In genomic region chr3:38482749-38483148, GRCm38 (mm10) we compare ENCODE assay signal across 7 mouse cellular contexts. TPM values are rescaled to one million over a fixed set of nuclear protein-coding genes. Genes with fewer than 3 reads are reported as not detected.
DNase-seq lines count a peak whose midpoint lies in the region; ATAC-seq lines count a peak whose summit lies in the region.

No protein-coding gene starts in this region.

- peak overlapping the region; percentile 96 for H3K4me3 ChIP-seq in embryonic facial prominence, embryonic 10.5 days
- peak overlapping the region; percentile 77 for H3K4me3 ChIP-seq in heart, embryonic 16.5 days (ENCODE audit: low read length)
- H3K4me3 ChIP-seq in liver, embryonic 15.5 days (replicated peaks) = peak overlapping the region; percentile 70
- H3K4me3 ChIP-seq in stomach, embryonic 15.5 days (replicated peaks) = peak overlapping the region; percentile 82

- no peaks in the 10 kb centered on the region for H3K27me3 ChIP-seq in embryonic facial prominence, embryonic 10.5 days (replicated peaks; ENCODE audit: low read depth, poor library complexity, severe bottlenecking)
- no peaks in the 10 kb centered on the region for H3K27me3 ChIP-seq in heart, embryonic 16.5 days (ENCODE audit: control insufficient read depth, insufficient read depth, low read length)
- no peaks in the 10 kb centered on the region for H3K27me3 ChIP-seq in liver, embryonic 15.5 days
- H3K27me3 ChIP-seq in stomach, embryonic 15.5 days (replicated peaks) = no peaks in the 10 kb centered on the region

- peak overlapping the region; percentile 90 for H3K9ac ChIP-seq in heart, embryonic 16.5 days (ENCODE audit: low read length)
- no peak overlapping the region for H3K9ac ChIP-seq in liver, embryonic 15.5 days
- peak overlapping the region; percentile 16; the same call in 1 of the 2 replicates for H3K9ac ChIP-seq in stomach, embryonic 15.5 days

- peaks cover 48% of the 10 kb centered on the region for H3K36me3 ChIP-seq in embryonic facial prominence, embryonic 10.5 days (replicated peaks)
- H3K36me3 ChIP-seq in heart, embryonic 16.5 days (ENCODE audit: control insufficient read depth, insufficient read depth) = peaks cover 12% of the 10 kb centered on the region
- no peaks in the 10 kb centered on the region for H3K36me3 ChIP-seq in liver, embryonic 15.5 days (replicated peaks)
- H3K36me3 ChIP-seq in stomach, embryonic 15.5 days = no peaks in the 10 kb centered on the region

- peak overlapping the region; percentile 82 for H3K4me2 ChIP-seq in heart, embryonic 16.5 days (ENCODE audit: low read depth, low read length)
- peak overlapping the region; percentile 9 for H3K4me2 ChIP-seq in liver, embryonic 15.5 days
- peak overlapping the region; percentile 71 for H3K4me2 ChIP-seq in stomach, embryonic 15.5 days

- no peaks in the 10 kb centered on the region for H3K9me3 ChIP-seq in embryonic facial prominence, embryonic 10.5 days
- no peaks in the 10 kb centered on the region for H3K9me3 ChIP-seq in heart, embryonic 16.5 days (replicated peaks; ENCODE audit: control insufficient read depth, low read length)
- no peaks in the 10 kb centered on the region for H3K9me3 ChIP-seq in liver, embryonic 15.5 days (replicated peaks)
- no peaks in the 10 kb centered on the region for H3K9me3 ChIP-seq in stomach, embryonic 15.5 days

- no peak for ATAC-seq in heart, embryonic 16.5 days (replicated peaks; ENCODE audit: extremely low read depth, insufficient read depth, low FRiP score)
- ATAC-seq in liver, embryonic 15.5 days (ENCODE audit: insufficient read depth) = no peak
- no peak for ATAC-seq in stomach, embryonic 15.5 days (ENCODE audit: insufficient read depth, low FRiP score, low read depth)

- peaks cover 37% of the 10 kb centered on the region for H3K4me1 ChIP-seq in embryonic facial prominence, embryonic 10.5 days
- H3K4me1 ChIP-seq in heart, embryonic 16.5 days (ENCODE audit: control insufficient read depth, insufficient read depth, low read length) = peaks cover 34% of the 10 kb centered on the region
- peaks cover 21% of the 10 kb centered on the region for H3K4me1 ChIP-seq in liver, embryonic 15.5 days (replicated peaks)
- H3K4me1 ChIP-seq in stomach, embryonic 15.5 days = peaks cover 14% of the 10 kb centered on the region

- peak; percentile 35 for DNase-seq in ovary, postnatal 36 days (ENCODE audit: low spot score)
- no peak for DNase-seq in ovary, adult 18-20 months (ENCODE audit: low spot score)
- peak; percentile 22 for DNase-seq in embryonic facial prominence, embryonic 10.5 days (ENCODE audit: low spot score)
- DNase-seq in urinary bladder, postnatal 25 days (ENCODE audit: low spot score) = no peak

- WGBS in embryonic facial prominence, embryonic 10.5 days = 50% methylated on average over 11 of the region's 11 CpGs
- WGBS in heart, embryonic 16.5 days = 22% methylated on average over 11 of the region's 11 CpGs
- WGBS in liver, embryonic 15.5 days (ENCODE audit: insufficient replicate concordance) = 64% methylated on average over 11 of the region's 11 CpGs
- WGBS in stomach, embryonic 15.5 days = 36% methylated on average over 11 of the region's 11 CpGs

- peak overlapping the region; percentile 57; the same call in 1 of the 2 replicates for H3K27ac ChIP-seq in embryonic facial prominence, embryonic 10.5 days (replicated peaks)
- peak overlapping the region; percentile 58 for H3K27ac ChIP-seq in heart, embryonic 16.5 days (ENCODE audit: low read length)
- H3K27ac ChIP-seq in liver, embryonic 15.5 days (replicated peaks) = no peak overlapping the region
- H3K27ac ChIP-seq in stomach, embryonic 15.5 days = peak overlapping the region; percentile 40; the same call in 1 of the 2 replicates

RNA-seq across cellular contexts. Expression of gene Ankrd50, which starts 1.9 kb away (rescaled TPM):
- 21.0 and 22.9 TPM in 2 replicates for polyA plus RNA-seq in embryonic facial prominence, embryonic 10.5 days (2016; fragmentation: Nextera tagmentation; extraction: Ambion mirVana)
- polyA plus RNA-seq in heart, embryonic 16.5 days (2015; fragmentation: Nextera tagmentation; extraction: Ambion mirVana) = 12.9 and 16.0 TPM in 2 replicates
- 2.0 and 2.8 TPM in 2 replicates for polyA plus RNA-seq in liver, embryonic 15.5 days (2015; fragmentation: Nextera tagmentation; extraction: Ambion mirVana)
- 19.0 and 19.4 TPM in 2 replicates for polyA plus RNA-seq in stomach, embryonic 15.5 days (2015; fragmentation: Nextera tagmentation; extraction: Ambion mirVana)

Comparison
In these comparisons a context has a peak if more than half of its experiments do, and no peak if none do; other contexts are left out.
1. DNase-seq: peak in ovary, postnatal 36 days (single experiment) and embryonic facial prominence, embryonic 10.5 days (single experiment); none in ovary, adult 18-20 months (single experiment) and urinary bladder, postnatal 25 days (single experiment).
2. H3K4me2 ChIP-seq: peak in every context shown above with its lines; median percentile 82 in heart, embryonic 16.5 days; 71 in stomach, embryonic 15.5 days; 9 in liver, embryonic 15.5 days.
3. Peak in every context shown above with its lines, with median percentiles within 50 percentile points of each other: H3K4me3 ChIP-seq.